Mouse (Mus musculus): ENCODE measurements around the gene Dgkb.

DNA sequence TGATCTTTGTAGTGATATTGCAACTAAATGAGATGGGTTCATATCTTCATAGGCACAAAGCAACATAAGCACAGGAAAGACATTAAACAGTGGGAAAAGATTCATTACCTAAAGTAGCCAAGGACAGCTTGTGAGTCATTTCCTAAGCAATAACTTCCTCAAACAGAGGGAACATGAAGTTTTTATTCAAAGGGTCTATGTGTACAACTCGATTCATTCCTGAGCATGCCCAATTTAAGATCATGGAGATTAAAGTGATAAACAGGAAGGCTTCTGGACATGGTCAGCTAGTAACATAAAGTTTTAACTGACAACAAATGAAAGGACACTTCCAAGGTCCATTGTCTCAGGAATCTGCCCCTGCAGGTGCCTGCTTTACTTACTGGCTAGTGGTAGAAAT is 167.8 kb downstream of the Dgkb start:
- TF ChIP-seq POLR2A (IDR thresholded peaks at IDR 0.05; ENCODE audit: low read depth, low read length) = no peak
- no peak for TF ChIP-seq CTCF (IDR thresholded peaks at IDR 0.05; ENCODE audit: borderline replicate concordance, insufficient read depth, low read length)
